Mouse (Mus musculus): ENCODE data around the gene Golph3l.

DNA sequence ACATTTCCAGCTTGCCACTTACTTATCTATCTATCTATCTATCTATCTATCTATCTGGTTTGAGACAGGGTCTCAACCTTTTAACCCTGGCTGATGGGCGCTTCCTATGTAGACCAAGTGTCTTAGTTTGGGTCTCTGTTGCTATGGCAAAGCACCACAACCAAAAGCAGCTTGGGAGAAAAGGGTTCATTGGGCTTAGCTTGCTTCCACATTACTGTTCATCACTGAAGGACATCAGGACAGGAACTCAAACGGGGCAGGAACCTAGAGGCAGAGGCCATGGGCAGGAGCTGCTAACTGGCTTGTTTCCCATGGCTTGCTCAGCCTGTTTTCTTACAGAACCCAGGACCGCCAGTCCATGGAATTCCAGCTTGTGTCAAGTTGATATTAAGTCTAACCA is 68.4 kb downstream of the Golph3l start:
- TF ChIP-seq EP300 (IDR thresholded peaks at IDR 0.05; ENCODE audit: insufficient read depth, low read depth, low read length) = no peak
- TF ChIP-seq POLR2A (IDR thresholded peaks at IDR 0.05; ENCODE audit: insufficient read depth, low read length) = no peak
- TF ChIP-seq CTCF (IDR thresholded peaks at IDR 0.05; ENCODE audit: low read depth, low read length) = no peak
